Mouse (Mus musculus): Measurements from ENCODE around the gene Tango2.

The Tango2 gene

DNA sequence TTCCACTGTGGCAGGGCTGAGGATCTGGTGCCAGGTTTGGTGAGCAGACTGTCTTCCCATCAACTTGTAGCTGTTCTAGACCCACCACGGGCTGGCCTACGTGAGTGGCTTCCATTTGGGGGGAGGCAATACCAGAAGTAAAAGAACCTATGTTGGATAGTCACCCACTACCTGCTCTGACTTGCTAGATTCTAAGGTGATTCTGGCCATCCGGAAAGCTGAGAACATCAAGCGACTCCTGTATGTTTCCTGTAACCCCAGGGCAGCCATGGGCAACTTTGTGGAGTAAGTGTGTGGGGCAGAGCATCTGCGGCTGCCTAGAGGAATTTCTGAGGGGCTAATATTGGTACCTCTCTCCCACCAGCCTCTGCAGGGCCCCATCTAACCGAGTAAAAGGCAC is 95.2 kb downstream of the Tango2 start:
- no peak for DNase-seq

DNA sequence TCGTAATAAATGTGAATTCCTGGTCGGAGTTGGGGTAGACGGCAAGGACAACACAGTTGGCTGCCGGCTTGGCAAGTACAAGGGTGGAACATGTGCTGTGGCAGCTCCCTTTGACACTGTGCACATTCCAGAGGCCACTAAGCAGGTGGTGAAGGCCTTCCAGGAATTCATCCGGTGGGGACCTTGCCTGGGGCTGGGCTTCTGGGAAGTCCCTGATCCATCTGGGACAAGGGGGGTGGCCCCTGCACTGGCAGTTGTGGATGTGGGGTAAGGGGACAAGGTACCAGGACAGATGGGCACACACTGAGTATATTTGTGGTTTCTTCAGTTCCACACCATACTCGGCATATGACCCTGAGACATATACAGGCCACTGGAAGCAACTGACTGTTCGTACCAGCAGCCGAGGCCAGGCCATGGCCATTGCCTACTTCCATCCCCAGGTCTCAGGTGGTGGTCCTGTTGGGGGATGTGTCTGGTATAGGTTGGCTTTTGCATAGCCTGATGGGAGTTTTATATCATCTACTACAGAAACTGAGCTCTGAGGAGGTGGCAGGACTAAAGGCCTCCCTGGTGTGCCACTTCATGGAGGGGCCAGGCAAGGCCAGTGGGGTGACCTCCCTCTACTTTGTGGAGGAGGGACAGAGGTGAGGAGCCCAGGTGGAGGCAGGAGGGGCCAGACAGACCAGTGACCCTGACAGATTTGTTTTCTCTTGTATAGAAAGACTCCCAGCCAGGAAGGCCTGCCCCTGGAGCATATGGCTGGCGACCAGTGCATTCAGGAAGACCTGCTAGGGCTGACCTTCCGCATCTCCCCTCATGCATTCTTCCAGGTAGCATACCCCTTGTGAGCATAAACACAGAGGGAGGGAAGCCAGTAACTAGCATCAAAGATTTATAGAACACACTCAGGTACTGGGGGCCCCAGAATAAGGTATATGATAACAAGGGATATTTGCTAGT is 96.8 kb downstream of the Tango2 start:
- no peak for DNase-seq
